Mouse (Mus musculus): ENCODE measurements around the gene Mn1. TPM values are rescaled to one million over a fixed set of nuclear protein-coding genes. Genes with fewer than 3 reads are reported as not detected.

The Mn1 gene
- total RNA-seq, 2 experiments from 2014 or later, result 16.0 to 16.6 TPM

DNA sequence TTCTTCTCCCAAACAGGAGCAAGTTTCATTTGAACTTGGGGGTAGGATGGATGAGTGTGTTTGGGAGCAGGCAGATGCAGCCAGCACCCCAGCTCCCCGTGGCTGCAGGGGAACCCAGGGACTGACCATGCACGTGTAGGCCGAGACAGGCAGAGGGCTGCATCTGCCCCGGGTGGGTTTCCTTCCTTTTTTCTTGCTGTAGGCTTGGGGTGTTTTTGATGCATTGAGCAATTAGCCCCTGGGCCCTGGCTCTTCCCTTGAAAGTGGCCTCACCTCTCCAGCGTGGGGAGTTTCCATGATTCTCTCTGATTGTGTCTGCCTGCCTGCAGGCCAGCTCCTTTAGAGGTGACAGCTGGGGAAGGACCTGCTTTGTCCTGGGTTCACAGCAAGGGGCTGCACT lies 15.7 kb downstream of the Mn1 start:
- no peak for DNase-seq

DNA sequence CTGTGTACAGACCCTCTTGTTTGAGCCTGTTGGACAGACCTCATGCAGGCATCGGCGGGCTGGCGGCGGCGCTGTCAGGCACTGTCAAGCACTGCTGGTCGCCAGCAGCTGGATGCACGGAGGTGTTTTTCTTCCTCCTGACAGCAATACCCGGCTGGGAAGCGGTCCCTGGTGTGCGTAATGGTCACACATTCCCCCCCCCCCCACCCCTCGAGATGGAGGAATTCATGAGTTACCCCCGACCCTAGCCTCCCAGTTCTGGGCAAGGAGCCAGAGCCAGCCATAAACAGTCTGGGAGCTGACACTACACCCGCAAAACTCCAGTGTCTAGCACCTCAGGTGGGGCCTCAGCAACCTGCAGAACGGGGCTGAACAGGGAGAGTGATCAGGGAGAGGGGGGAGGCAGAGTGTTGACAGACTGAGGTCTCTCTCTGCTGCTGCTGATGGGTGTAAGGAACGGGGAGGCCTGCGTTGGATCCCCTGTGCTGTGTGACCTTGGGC lies 17.2 kb downstream of the Mn1 start:
- DNase-seq, result no peak

DNA sequence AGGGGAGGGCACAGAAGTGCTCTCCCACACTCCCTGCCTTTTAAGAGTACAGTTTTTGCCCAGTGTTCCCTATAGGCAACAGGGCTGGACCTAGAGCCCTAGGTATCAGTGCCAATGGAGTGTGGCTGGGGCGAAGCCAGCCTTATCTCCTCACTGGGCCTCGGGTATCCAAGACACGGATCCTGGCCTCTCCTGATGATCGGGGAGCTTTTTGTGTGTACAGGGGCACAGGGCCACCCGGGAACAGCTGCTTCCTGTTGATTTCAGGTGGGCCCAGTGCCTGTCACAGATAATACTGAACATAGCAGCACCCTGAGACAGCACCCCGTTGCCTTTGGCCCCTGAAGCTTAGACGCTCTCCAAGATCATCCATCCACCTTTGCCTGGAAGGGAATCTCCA lies 19.1 kb downstream of the Mn1 start:
- DNase-seq, result no peak

DNA sequence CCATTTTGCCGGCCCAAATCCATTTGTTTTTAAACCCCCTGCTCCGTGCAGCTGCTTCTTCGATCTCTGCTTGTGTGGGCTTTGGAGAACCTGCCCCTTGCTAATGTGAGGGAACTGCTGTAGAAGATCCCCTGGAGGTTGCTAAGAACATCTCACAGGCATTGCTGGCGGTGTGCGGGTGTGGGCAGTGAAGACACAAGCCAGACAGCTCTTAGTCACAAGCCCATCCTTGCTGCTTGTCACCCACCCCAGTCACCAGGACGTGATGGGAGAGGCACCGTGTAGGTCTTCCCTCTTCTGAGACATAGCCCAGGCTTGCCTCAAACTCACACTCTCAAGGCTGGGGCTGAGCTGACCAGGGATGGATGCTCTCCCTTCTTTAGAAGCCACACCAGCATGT lies 20.0 kb downstream of the Mn1 start:
- no peak for DNase-seq

DNA sequence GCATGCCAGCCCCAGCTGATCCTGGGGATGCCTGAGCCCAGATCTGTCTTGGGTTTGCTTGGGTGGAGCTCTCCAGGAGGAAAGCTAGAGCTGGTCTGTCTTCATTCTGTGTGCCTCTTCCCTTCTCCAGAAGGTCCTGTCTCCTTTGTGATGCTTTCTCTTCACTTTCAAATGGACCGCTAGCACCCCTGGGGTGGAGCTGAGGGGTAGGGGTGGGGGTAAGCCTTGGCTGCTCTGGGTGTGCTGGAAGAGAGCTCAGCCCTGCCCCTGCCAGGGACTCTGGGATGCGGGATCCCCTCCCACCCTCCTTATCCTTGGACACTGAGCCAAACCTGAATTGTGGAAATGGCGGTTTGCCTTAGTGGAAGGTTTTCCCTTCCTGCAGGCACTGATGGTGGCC lies 21.2 kb downstream of the Mn1 start:
- DNase-seq, result no peak

DNA sequence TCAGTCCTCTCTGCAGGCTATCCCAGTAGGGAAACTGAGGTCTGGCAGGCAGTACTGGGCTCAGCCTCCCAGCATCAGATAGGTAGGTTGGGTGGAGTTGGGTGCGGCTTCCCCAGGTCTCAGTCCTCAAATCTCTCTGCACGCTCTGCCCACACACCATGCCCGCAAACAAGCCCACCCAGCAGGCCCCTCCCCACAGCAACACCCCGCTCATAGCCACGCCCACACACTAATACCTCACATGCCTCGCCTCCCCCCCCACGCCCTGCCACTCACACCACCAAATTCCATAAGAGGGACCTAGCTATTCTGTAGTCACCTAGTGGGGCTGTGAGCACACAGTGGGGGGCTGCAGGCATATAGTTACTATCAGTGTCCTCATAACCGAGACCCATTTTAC lies 21.7 kb downstream of the Mn1 start:
- DNase-seq, result no peak

DNA sequence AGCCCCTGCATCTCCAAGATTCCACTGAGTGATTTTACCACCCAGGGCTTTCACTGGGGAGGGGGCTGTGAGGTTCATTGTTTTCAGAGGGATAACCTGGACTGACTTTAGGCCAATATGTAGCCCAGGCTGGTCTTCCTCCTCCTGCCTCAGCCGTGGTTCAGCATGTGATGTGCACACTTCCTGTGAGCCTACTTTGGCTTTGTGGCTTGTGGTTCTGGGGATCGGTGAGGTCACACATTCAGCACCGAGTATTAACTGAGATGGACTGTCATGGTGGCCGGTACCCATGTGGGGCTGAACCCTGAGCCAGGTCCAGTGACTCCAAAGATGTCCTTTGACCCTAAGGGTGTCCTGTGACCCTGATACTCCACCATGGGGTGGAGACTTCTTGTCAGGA lies 23.1 kb downstream of the Mn1 start:
- no peak for DNase-seq

DNA sequence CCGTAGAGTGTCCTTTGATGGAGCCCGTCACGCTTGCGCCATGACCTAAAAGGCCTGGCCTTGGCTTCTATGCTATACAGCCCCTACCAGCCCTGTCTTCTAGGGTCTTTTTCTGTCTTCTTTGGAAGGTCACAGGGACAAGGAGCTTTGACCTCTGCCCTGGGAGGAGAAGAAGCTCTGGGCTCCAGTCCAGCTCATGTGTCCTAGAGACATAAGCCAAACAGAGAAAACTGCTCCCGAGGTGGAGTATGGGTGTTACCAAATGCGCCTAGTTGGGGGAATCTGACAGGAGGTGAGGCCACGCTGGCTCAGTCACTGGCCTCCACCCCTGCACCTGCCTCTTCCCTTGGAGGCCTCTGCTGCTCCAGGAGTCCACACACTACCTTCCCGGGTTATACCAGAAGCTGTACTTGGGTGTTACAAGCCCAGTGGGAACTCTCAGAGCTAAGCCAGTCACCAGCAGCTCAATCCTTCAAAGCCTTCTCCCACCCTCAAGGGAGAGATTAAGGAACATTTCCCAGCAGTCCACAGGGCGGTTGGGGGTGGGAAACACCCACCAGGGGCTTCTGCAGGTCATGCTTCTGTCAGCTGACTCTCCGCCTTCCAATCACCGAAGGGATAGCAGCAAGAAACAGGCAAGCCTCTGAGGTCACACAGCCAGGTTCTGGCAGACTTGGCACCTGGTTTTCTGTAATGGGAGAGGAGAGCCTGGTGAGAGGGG lies 25.1 kb downstream of the Mn1 start:
- no peak for DNase-seq

DNA sequence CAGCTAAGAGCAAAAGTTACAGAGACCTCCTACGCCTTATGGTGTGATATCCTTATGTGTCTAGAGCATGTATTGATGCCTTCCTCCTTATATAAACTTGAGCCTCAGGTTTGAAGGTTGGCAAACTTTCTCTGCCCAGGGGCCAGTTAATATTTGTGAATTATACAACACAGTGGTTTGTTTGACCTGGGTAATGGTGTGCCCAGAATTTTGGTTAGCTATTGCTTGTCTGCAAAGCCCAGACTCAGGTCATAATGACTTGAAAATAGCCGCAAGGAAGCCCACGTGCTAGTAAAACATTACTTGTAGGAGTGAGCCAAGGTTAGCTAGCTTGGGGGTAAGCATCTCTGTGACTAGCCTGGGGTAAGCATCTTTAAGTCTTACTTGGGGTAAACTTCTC lies 26.5 kb downstream of the Mn1 start:
- DNase-seq, result no peak

DNA sequence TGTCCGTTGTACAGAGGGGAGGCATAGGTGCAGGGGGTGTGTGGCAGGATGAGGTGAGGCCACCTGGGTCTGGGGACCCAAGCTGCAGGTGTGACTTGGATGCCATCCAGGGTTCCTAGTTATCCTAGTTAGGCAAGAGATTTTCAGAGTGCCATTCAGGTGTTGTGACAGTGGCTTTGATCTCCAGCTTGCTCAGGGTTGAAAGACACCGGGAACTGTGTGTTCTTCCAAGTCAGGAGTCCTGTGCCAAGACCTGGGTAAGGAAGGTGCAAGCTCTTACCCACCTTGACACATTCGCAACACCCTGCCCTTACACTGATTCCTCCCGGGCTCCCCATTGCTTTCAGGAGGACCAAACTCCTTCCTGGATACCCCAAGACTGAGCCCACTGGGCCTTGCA lies 27.2 kb downstream of the Mn1 start:
- no peak for DNase-seq

DNA sequence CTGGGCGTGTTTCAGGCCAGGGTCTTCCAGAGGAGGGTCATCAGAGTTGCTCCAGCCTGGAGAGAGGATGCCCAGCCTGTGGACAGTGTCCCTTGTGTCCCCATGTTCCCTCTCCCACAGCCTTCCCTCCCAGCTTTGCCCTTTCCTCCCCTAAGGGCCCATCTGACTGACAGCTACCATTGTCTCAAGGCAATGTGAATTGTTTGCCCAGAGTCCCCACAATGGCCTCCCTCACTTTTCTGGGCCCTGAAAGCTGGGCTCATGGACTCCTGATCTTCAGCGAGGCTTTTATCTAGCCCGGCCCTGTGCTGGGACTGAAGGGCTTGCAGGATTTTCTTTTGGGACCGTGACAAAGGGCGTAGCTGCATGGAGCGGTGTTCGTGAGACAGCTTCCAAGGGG lies 29.5 kb downstream of the Mn1 start:
- no peak for DNase-seq

DNA sequence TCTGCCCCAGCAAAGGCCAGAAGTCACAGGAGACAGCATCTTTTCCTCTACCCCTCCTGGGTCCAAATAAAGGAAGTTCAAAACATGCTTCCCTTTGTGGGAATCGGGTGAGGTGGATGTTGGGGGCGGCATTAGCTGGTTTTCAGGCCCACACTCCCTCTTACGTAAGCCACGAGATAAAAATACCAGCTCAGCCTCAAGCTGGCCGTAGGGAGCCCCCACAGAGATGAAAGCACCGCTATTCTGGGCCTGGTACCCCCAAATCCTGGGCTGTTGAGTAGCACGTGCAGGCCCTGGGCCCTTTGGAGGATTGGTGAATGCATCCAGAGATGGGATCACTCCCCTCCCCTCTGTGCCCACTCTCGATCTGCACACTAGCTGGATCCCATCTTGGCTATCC lies 32.5 kb downstream of the Mn1 start:
- DNase-seq, result no peak

DNA sequence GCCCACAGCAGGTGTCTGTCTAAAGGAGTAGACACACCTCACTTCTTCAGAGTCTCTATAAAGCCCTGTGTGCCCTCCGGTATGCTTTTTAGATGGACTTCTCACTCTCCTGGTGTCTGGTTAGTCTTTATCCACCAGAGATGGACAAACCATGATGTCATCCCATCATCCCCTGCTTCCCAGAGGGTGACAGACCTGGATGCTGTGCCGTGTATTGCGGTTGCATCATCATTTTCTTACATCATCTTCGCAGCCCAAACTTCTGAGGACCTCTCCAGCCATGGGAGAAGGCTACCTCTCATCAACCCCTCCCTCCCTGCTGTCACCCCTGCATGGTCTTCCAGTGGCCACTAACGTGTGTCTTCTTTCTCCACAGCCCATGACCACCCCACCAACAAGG lies 37.1 kb downstream of the Mn1 start:
- no peak for DNase-seq

DNA sequence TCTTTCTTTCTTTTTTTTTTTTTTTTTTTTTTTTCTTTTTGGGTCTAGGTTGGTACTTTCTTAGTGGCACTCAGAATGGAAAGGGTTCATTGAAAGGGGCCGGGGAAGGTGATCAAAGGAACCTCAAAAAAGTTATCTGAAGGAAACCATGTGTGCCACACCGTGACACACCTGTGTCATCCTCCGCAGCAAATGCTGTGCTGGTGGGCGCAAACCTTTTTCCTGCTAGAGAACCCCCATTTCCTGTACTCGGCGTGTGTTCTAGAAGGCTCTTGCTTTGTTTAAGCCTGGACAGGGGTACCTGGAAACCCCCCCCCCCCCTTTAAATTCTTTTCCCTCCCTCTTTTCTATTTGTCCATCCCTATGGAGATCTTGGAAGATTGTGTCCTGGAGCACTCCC lies 37.7 kb downstream of the Mn1 start:
- DNase-seq, result no peak

DNA sequence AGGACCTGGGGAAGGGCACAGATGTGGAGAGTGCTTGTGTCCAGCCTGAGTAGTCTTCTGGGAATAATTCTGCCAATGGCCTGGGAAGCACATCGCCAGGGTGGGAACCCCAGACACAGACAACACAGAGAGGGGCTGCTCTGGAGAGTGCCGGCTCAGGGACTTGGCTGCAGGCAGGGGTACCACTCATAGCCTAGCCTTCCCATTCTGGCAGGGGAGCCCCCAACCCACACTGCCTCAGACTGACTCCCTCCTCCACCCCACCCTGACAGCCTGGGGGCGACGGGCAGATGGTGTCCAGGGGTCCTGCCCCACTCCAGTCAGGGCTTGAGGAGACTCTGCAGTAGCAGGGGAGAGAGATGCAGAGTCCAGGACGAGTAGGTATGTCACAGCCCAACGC lies 41.5 kb downstream of the Mn1 start:
- DNase-seq, result no peak

DNA sequence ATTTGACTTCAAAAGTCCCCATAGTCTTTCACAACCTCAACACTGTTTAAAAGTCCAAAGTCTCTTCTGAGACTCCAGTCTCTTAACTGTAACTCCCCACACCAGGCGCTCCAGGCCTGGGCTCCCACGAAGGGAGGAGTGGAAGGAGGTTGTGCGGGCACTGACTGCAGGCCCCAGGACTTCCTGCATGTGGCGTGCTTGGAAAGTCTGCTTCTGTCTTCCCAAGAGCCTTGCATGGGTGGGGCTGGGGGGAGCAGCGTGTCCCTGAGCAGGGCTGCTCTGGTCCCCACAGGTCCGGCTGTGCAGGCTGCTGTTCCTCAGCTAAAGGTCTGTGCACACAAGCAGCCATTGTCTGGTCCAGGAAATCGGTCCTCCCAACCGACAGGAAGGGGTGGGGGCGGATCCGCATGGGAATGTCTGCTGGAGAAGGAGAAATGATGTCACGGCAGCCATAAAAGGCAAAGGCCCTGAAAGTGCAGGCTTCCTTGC lies 48.7 kb downstream of the Mn1 start:
- peak; percentile 73 to 92 for DNase-seq

DNA sequence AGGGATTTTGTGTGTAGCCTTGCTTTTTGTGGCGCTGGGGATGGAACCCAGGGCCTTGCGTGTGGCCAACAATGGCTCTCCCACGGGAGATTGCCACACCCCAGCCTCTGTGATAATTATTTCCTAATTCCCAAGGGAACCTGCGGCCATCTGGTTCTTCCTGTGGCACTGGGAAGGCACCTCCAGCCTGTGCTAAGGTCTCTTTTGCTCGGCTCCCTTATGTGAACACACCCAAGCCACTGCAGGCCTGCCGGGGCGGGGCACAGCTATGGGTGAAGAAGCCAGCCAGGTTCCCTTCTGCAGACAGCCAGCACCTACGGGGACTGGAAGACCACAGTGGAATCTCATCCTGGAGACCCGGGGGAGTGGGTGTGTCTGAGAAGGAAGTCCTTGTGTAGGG lies 49.3 kb downstream of the Mn1 start:
- DNase-seq, result peak; percentile 29 to 62

DNA sequence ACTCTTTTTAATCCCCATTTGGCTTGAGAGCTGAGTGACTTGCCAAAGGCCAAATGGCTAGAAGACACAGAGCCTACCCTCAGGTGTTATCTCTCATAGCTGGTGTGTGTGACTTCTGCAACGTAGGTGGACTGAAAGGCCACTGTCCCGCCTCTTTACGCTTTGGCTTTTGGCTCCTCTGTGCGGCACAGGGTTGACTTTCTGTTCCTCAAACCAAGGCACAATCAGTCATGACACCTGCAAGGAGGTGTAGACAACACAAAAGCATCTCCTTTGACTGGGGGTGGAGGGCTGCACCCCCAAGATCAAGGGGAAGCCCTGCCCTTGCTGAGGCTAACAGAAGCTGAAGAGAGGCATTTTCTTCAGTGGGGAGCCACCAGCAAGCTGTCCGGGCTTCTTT lies 50.5 kb downstream of the Mn1 start:
- no peak for DNase-seq

DNA sequence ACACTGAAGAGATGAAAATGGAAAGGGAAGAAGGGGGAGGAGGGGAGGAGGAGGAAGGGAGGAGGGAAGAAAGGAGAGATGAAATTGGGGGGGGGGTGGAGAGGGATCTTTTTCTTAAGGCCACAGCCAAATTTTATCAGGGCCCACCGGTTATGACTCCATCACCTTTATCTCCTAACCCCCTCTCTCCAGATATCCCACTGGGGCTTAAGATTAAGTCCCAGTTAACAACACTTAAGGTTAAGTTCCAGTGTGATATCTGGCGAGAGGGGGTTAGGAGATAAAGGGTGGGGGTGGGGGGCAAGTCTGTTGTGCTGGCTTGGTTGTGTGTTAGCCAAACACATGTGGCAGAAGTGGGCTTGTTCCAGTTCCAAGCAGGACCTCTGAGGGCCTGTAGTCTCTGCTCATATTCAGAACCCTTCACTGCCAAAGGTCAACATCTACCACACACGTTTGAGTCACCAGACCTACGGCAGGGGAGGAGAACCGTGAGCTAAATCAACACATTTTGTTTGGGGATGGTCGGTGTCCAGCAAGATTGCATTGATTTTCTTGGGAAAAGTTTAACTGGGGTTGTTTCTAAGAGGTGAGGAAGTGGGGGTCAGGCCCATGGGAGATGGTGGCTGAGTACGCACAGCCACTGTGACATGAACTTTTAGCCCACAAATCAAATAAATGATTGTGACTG lies 52.2 kb downstream of the Mn1 start:
- no peak for DNase-seq

DNA sequence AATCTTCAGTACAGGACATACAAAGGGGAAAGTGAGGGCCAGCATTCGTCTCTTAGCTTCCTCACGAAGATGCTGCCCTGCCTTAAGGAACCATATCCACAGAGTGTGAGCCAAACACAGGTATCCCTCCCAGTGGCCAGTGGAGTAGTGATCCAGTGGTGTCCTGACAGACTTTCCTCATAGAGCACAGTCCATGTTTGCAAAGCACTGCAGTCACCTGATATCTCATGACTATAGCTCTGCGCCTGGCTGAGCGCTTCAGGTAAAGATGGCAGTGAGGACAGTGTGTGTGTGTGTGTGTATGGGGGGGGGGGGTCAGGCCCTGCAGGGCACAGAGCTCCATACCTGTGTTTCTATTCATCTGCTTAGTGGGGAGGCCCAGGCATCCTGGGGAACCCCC lies 53.7 kb downstream of the Mn1 start:
- DNase-seq, result no peak

DNA sequence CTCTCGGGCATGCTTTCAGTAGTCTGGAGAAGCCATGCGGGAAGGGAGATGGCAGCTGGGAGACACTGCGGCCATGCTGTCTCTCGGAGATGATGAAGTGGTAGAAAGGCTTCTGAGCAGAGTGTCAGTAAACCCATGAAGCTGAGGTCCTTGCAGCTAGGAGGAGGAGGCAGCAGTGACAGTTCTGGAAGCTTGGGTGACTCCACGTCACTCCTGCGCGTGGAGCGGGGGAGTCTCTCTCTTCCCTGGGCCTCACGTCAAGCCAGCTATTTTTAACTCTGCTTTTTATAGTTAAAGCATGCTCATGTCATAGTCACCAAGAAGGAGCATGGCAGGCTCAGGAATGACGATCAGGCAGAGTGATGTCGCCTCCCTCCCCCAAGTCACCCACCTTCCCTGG lies 56.3 kb downstream of the Mn1 start:
- DNase-seq, result peak; percentile 60 to 69

DNA sequence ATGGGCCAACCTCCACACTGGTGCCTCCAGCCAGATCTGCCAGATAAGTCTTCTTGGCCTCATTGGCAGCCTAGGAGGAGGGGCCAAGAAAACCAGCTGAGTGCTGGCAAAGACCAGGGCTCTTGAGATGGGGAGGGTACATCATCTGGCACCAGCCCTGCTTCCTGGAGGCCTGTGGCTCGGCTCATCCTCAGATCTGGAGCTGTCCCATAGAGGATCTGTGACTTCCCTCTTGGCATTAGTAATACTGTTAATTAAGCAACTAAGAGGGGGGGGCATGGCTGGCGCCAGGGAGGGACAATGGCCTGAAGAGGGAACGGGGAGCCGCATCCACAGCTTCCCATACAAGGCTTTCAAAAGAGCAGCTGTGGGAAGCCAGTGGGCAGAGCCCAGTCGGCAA lies 58.6 kb downstream of the Mn1 start:
- DNase-seq, result no peak

DNA sequence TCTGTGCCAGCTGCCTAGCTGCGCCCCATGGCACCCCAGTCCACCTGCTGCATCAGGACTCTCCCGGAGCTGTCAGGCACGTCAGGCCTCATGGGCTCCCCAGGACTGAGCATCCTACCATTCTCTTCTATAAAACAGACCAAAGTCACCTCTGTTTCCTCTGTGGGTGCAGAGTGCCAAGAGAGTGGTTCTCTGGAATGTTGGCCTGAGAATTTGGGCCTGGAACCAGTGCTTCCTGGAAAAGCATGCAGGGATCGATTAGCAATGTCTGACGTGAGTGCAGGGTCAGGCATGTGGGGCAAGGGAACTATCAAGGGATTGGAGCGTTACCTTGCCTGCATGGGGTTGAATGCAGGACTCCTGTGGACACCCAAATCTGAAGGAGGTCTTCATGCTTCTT lies 59.0 kb downstream of the Mn1 start:
- DNase-seq, result no peak

DNA sequence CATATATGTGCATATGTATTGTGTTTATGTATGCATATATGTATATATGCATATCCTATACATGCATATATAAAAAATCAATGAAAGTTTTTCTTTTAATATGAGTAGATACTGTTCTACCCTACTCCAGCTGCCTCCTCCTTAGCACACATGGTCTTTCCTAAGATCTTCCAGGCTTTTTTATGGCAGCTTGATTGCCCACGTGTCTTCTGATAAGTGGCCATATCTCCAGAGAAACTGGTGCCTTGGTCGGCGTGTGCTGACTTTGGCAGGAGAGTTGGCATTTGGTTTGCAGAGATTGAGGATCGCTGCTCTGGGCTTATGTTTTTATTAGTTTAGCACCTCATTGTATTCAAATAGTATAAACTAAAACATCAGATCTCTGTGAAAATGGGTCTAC lies 68.7 kb downstream of the Mn1 start:
- DNase-seq, result peak in 1 of 2 experiments; percentile 28

All from heart, adult 18-20 months (tissue).